Mouse (Mus musculus): ENCODE data around the gene Nkain2. TPM values are rescaled to one million over a fixed set of nuclear protein-coding genes. Genes with fewer than 3 reads are reported as not detected.
A peak's percentile ranks its signal among the peaks of the same experiment; 100 is the strongest.

Nkain2 gene
- 27.2 and 30.0 TPM in 2 replicates for polyA plus RNA-seq (2012; rRNA removed)

GRCm38 (mm10) chr10:32889652-32890506 lies at the start of gene Nkain2:
TSS of gene Nkain2 (minus strand) at chr10:32890462.
- Histone ChIP-seq H3K4me3 (ENCODE audit: insufficient read depth, low read length) (peak within 1 kb of the TSS; percentile 97), H3K4me1 (ENCODE audit: control insufficient read depth, insufficient read depth, low read length) (no peaks in the 10 kb centered on the region), H3K27ac (ENCODE audit: insufficient read depth, low read length) (peak within 1 kb of the TSS; percentile 98)
- TF ChIP-seq POLR2A (IDR thresholded peaks at IDR 0.05; ENCODE audit: extremely low read depth, insufficient read depth, low read length): no peak
- TF ChIP-seq CTCF (IDR thresholded peaks at IDR 0.05; ENCODE audit: extremely low read depth, insufficient read depth, low read length): no peak

GRCm38 (mm10) chr10:32939853-32940252 lies 49.6 kb upstream of the Nkain2 start:
- no peak overlapping the region for H3K27ac ChIP-seq (ENCODE audit: insufficient read depth, low read length)
- TF ChIP-seq POLR2A (IDR thresholded peaks at IDR 0.05; ENCODE audit: extremely low read depth, insufficient read depth, low read length) (no peak), CTCF (IDR thresholded peaks at IDR 0.05; ENCODE audit: extremely low read depth, insufficient read depth, low read length) (no peak)
- no peak overlapping the region for H3K4me3 ChIP-seq (ENCODE audit: insufficient read depth, low read length)
- no peaks in the 10 kb centered on the region for H3K4me1 ChIP-seq (ENCODE audit: control insufficient read depth, insufficient read depth, low read length)

- TF ChIP-seq CTCF (IDR thresholded peaks at IDR 0.05; ENCODE audit: extremely low read depth, insufficient read depth, low read length) (peak; percentile 46; the same call in 1 of the 2 replicates), POLR2A (IDR thresholded peaks at IDR 0.05; ENCODE audit: extremely low read depth, insufficient read depth, low read length) (no peak)
- no peak overlapping the region for H3K4me3 ChIP-seq (ENCODE audit: insufficient read depth, low read length)
- no peak overlapping the region for H3K27ac ChIP-seq (ENCODE audit: insufficient read depth, low read length)
- H3K4me1 ChIP-seq (ENCODE audit: control insufficient read depth, insufficient read depth, low read length): no peaks in the 10 kb centered on the region
Measured at GRCm38 (mm10) chr10:32895093-32895492, 4.8 kb upstream of the Nkain2 start.

GRCm38 (mm10) chr10:32890507-32891131 lies 357 bp upstream of the Nkain2 start:
- peak overlapping the region; percentile 98 for H3K27ac ChIP-seq (ENCODE audit: insufficient read depth, low read length)
- TF ChIP-seq POLR2A (IDR thresholded peaks at IDR 0.05; ENCODE audit: extremely low read depth, insufficient read depth, low read length) (0 out of 2 replicates have a peak, but pooled peaks have one; percentile 5), CTCF (IDR thresholded peaks at IDR 0.05; ENCODE audit: extremely low read depth, insufficient read depth, low read length) (peak; percentile 75)
- H3K4me3 ChIP-seq (ENCODE audit: insufficient read depth, low read length): peak overlapping the region; percentile 97
- no peaks in the 10 kb centered on the region for H3K4me1 ChIP-seq (ENCODE audit: control insufficient read depth, insufficient read depth, low read length)

- Histone ChIP-seq H3K4me3 (ENCODE audit: insufficient read depth, low read length) (no peak overlapping the region), H3K27ac (ENCODE audit: insufficient read depth, low read length) (0 out of 2 replicates have a peak overlapping the region, but pooled peaks have one; percentile 3), H3K4me1 (ENCODE audit: control insufficient read depth, insufficient read depth, low read length) (no peaks in the 10 kb centered on the region)
- TF ChIP-seq CTCF (IDR thresholded peaks at IDR 0.05; ENCODE audit: extremely low read depth, insufficient read depth, low read length): no peak
- TF ChIP-seq POLR2A (IDR thresholded peaks at IDR 0.05; ENCODE audit: extremely low read depth, insufficient read depth, low read length): no peak
Measured at GRCm38 (mm10) chr10:32881977-32882376, 8.3 kb downstream of the Nkain2 start.

GRCm38 (mm10) chr10:32870691-32871406 lies 19.4 kb downstream of the Nkain2 start:
- no peaks in the 10 kb centered on the region; the same call in 1 of the 2 replicates for H3K4me1 ChIP-seq (ENCODE audit: control insufficient read depth, insufficient read depth, low read length)
- TF ChIP-seq CTCF (IDR thresholded peaks at IDR 0.05; ENCODE audit: extremely low read depth, insufficient read depth, low read length): no peak
- no peak for TF ChIP-seq POLR2A (IDR thresholded peaks at IDR 0.05; ENCODE audit: extremely low read depth, insufficient read depth, low read length)
- no peak overlapping the region for H3K27ac ChIP-seq (ENCODE audit: insufficient read depth, low read length)
- no peak overlapping the region for H3K4me3 ChIP-seq (ENCODE audit: insufficient read depth, low read length)

- TF ChIP-seq POLR2A (IDR thresholded peaks at IDR 0.05; ENCODE audit: extremely low read depth, insufficient read depth, low read length): no peak
- no peak for TF ChIP-seq CTCF (IDR thresholded peaks at IDR 0.05; ENCODE audit: extremely low read depth, insufficient read depth, low read length)
- H3K4me1 ChIP-seq (ENCODE audit: control insufficient read depth, insufficient read depth, low read length): no peaks in the 10 kb centered on the region; the same call in 1 of the 2 replicates
- H3K27ac ChIP-seq (ENCODE audit: insufficient read depth, low read length): no peak overlapping the region
- H3K4me3 ChIP-seq (ENCODE audit: insufficient read depth, low read length): no peak overlapping the region
Measured at GRCm38 (mm10) chr10:32869541-32869940, 20.7 kb downstream of the Nkain2 start.

GRCm38 (mm10) chr10:32815210-32815883 lies 74.9 kb downstream of the Nkain2 start:
- TF ChIP-seq POLR2A (IDR thresholded peaks at IDR 0.05; ENCODE audit: extremely low read depth, insufficient read depth, low read length) (no peak), CTCF (IDR thresholded peaks at IDR 0.05; ENCODE audit: extremely low read depth, insufficient read depth, low read length) (no peak)
- Histone ChIP-seq H3K27ac (ENCODE audit: insufficient read depth, low read length) (no peak overlapping the region), H3K4me1 (ENCODE audit: control insufficient read depth, insufficient read depth, low read length) (peaks cover 2% of the 10 kb centered on the region; the same call in 1 of the 2 replicates), H3K4me3 (ENCODE audit: insufficient read depth, low read length) (no peak overlapping the region)

GRCm38 (mm10) chr10:32796215-32796614 lies 94.0 kb downstream of the Nkain2 start:
- TF ChIP-seq CTCF (IDR thresholded peaks at IDR 0.05; ENCODE audit: extremely low read depth, insufficient read depth, low read length): no peak
- TF ChIP-seq POLR2A (IDR thresholded peaks at IDR 0.05; ENCODE audit: extremely low read depth, insufficient read depth, low read length): no peak
- H3K4me1 ChIP-seq (ENCODE audit: control insufficient read depth, insufficient read depth, low read length): no peaks in the 10 kb centered on the region
- H3K27ac ChIP-seq (ENCODE audit: insufficient read depth, low read length): no peak overlapping the region
- H3K4me3 ChIP-seq (ENCODE audit: insufficient read depth, low read length): no peak overlapping the region

All from cortical plate, adult 2 months (tissue).